Mouse (Mus musculus) CH12.LX (cell line): ENCODE results near the gene Ucp2. TPM values are rescaled to one million over a fixed set of nuclear protein-coding genes. Genes with fewer than 3 reads are reported as not detected.

Experiments used
- DNase-seq: peaks from one replicate; pipeline ENCODE4 v3.0.0-alpha.2; 2013; ENCODE audit errors: extremely low read depth
- H3K27ac ChIP-seq: 2 replicates; pipeline ENCODE4 v1.5.1; 2012; ENCODE audit warnings: low read depth, mild to moderate bottlenecking, control low read depth, moderate library complexity; ENCODE audit not compliant: insufficient read depth
- H3K27me3 ChIP-seq: replicated peaks from 2 replicates; pipeline ENCODE3; 2012; ENCODE audit warnings: inconsistent platforms
- H3K36me3 ChIP-seq, 2 experiments: replicated peaks in 1 of 2; 2 replicates each; pipeline versions ENCODE3 to v1.6.1; 2012; ENCODE audit warnings: inconsistent platforms in 1 of 2, low read length in 1 of 2, mild to moderate bottlenecking in 1 of 2, mixed read lengths in 1 of 2, moderate library complexity in 1 of 2; ENCODE audit not compliant: control insufficient read depth in 1 of 2, insufficient read depth in 1 of 2
- H3K4me1 ChIP-seq, 2 experiments: 2 replicates each; pipeline ENCODE4 v1.6.1; 2012; ENCODE audit warnings: inconsistent platforms in 1 of 2, moderate library complexity in 1 of 2; ENCODE audit not compliant: insufficient read depth in 2 of 2, control insufficient read depth in 1 of 2
- H3K4me2 ChIP-seq: 2 replicates; pipeline ENCODE4 v1.6.1; 2012; ENCODE audit warnings: low read depth, mild to moderate bottlenecking, control low read depth; ENCODE audit not compliant: poor library complexity, insufficient read depth, severe bottlenecking
- H3K4me3 ChIP-seq, 3 experiments: fragments of 150-350 bp in 1 of 3; sonication (generic) in 1 of 3; replicated peaks in 1 of 3; 2 replicates each; pipeline versions ENCODE3 to v1.5.1; 2011 to 2012; ENCODE audit warnings: low read depth in 2 of 3, low read length in 2 of 3, mild to moderate bottlenecking in 2 of 3, moderate library complexity in 2 of 3, control low read depth in 1 of 3, improper control_type of control experiment in 1 of 3, inconsistent platforms in 1 of 3, mixed read lengths in 1 of 3; ENCODE audit not compliant: poor library complexity in 1 of 3
- H3K79me2 ChIP-seq: replicated peaks from 2 replicates; pipeline ENCODE4 v1.6.1; 2012; ENCODE audit warnings: mild to moderate bottlenecking, moderate library complexity; ENCODE audit not compliant: control insufficient read depth, poor library complexity, insufficient read depth, severe bottlenecking; ENCODE audit errors: extremely low read depth
- H3K9ac ChIP-seq: 2 replicates; pipeline ENCODE4 v1.6.1; 2012; ENCODE audit warnings: low read depth, mild to moderate bottlenecking, control low read depth, moderate library complexity; ENCODE audit not compliant: insufficient read depth
- H3K9me3 ChIP-seq: replicated peaks from 2 replicates; pipeline ENCODE3; 2012; ENCODE audit warnings: low read length, inconsistent platforms, mixed read lengths
- CHD2 ChIP-seq: IDR thresholded peaks from 2 replicates; pipeline ENCODE4 v1.6.1; 2011; ENCODE audit warnings: low read length, improper control_type of control experiment
- E2F4 ChIP-seq: IDR thresholded peaks from 2 replicates; pipeline ENCODE4 v1.6.1; 2011; ENCODE audit warnings: low read depth, low read length, improper control_type of control experiment; ENCODE audit not compliant: insufficient replicate concordance
- GABPA ChIP-seq: IDR thresholded peaks from 2 replicates; pipeline ENCODE4 v1.6.1; 2012; ENCODE audit warnings: low read depth, low read length, improper control_type of control experiment, inconsistent platforms; ENCODE audit not compliant: insufficient replicate concordance
- JUND ChIP-seq: conservative IDR thresholded peaks from 2 replicates; pipeline ENCODE4 v1.6.1; 2011; ENCODE audit warnings: low read depth, low read length, improper control_type of control experiment
- PAX5 ChIP-seq: IDR thresholded peaks from 2 replicates; pipeline ENCODE4 v1.6.1; 2012; ENCODE audit warnings: low read length, inconsistent platforms, mixed read lengths
- POLR2AphosphoS2 ChIP-seq: IDR thresholded peaks from 2 replicates; pipeline ENCODE4 v1.6.1; 2011; ENCODE audit warnings: low read depth, low read length, improper control_type of control experiment
- SIN3A ChIP-seq: IDR thresholded peaks from 2 replicates; pipeline ENCODE4 v1.6.1; 2012; ENCODE audit warnings: low read length, improper control_type of control experiment, inconsistent platforms
- TBP ChIP-seq: conservative IDR thresholded peaks from 2 replicates; pipeline ENCODE4 v1.6.1; 2011; ENCODE audit warnings: low read depth, low read length, improper control_type of control experiment
- UBTF ChIP-seq: IDR thresholded peaks from 2 replicates; pipeline ENCODE4 v1.6.1; 2012; ENCODE audit warnings: low read depth, mild to moderate bottlenecking, inconsistent platforms, low read length, improper control_type of control experiment, moderate library complexity
- USF1 ChIP-seq: IDR thresholded peaks from 2 replicates; pipeline ENCODE4 v1.6.1; 2014; ENCODE audit warnings: low read depth, mild to moderate bottlenecking, inconsistent platforms, low read length, improper control_type of control experiment
- ZNF384 ChIP-seq: IDR thresholded peaks from 2 replicates; pipeline ENCODE4 v1.6.1; 2012; ENCODE audit warnings: low read depth, low read length, improper control_type of control experiment, inconsistent platforms
- dilution Hi-C: fragments of 300-500 bp; cut with MboI; formaldehyde crosslinking; loops from 2 replicates; pipeline ENCODE4 v1.14.3; 2020; ENCODE audit warnings: low sequenced_read_pairs; ENCODE audit not compliant: extremely low pct_unique_long_range_greater_than_20kb, extremely low pct_ligation_motif_present
- in situ Hi-C: fragments of 300-500 bp; cut with MboI; formaldehyde crosslinking; loops from 3 replicates; pipeline ENCODE4 v1.14.3; 2019; ENCODE audit warnings: low sequenced_read_pairs, low pct_ligation_motif_present, low pct_unique_long_range_greater_than_20kb, mixed read lengths
- polyA plus RNA-seq: library from polyadenylated mRNA; unstranded; fragments of >175 nt; gene quantifications from 2 replicates; pipeline ENCODE4 v1.2.1, GENCODE M21; 2012; ENCODE audit warnings: low read depth; ENCODE audit not compliant: insufficient read length
- total RNA-seq, 2 experiments: library from RNA; depleted of rRNA; stranded (reverse); fragments of 300-350 nt in 1 of 2; fragments of >200 nt in 1 of 2; gene quantifications; 2 replicates each; pipeline ENCODE4 v1.2.3; 2012 to 2014

Gene Ucp2
- total and polyA plus RNA-seq, 3 experiments, result 131 to 635 (median 131) TPM

- no peak for DNase-seq
- Histone ChIP-seq H3K9ac (no peak overlapping the region), H3K4me1 (peaks cover 0 to 26% of the 10 kb centered on the region in 2 experiments; a peak in 2 of 4 replicates), H3K79me2 (no peaks in the 10 kb centered on the region), H3K4me2 (no peak overlapping the region), H3K27ac (no peak overlapping the region), H3K36me3 (peaks cover 23 to 94% of the 10 kb centered on the region in 2 experiments), H3K4me3 (no peak overlapping the region), H3K27me3 (no peaks in the 10 kb centered on the region), H3K9me3 (no peaks in the 10 kb centered on the region)
- dilution Hi-C loops (no loop called here), in situ Hi-C loops (no loop called here)
- TF ChIP-seq ZNF384 (no peak), JUND (no peak), UBTF (no peak), USF1 (no peak)
Measured at GRCm38 (mm10) chr7:100463757-100464156, 29.4 kb upstream of the Ucp2 start.

DNA sequence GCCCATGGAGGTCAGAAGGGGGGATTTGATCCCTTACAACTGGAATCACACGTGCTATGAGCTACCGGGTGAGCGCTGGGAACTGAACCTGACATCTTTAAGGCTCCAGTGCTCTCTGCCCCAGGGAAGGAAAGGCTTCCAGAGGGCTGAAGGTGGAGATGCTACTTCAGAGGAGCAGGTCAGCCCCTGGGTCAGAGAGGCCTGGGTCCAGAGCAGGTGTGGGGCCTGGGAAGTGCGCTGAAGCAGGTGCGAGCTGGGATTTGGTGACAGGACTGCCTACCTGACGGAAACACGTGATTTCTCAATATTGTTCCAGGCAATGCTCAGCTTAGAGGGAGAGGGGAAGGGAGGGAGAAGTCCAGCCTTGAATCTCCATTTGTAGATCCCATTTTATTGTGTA, 28.9 kb upstream of the Ucp2 start:
- Histone ChIP-seq H3K79me2 (no peaks in the 10 kb centered on the region), H3K36me3 (peaks cover 27 to 94% of the 10 kb centered on the region in 2 experiments), H3K9ac (no peak overlapping the region), H3K4me1 (peaks cover 0 to 23% of the 10 kb centered on the region in 2 experiments; a peak in 2 of 4 replicates), H3K4me2 (no peak overlapping the region), H3K27me3 (no peaks in the 10 kb centered on the region), H3K9me3 (no peaks in the 10 kb centered on the region), H3K4me3 (no peak overlapping the region), H3K27ac (no peak overlapping the region)
- no peak for DNase-seq
- dilution Hi-C loops, result no loop called here
- TF ChIP-seq SIN3A (no peak), USF1 (no peak), CHD2 (no peak)
- in situ Hi-C loops, result no loop called here

DNA sequence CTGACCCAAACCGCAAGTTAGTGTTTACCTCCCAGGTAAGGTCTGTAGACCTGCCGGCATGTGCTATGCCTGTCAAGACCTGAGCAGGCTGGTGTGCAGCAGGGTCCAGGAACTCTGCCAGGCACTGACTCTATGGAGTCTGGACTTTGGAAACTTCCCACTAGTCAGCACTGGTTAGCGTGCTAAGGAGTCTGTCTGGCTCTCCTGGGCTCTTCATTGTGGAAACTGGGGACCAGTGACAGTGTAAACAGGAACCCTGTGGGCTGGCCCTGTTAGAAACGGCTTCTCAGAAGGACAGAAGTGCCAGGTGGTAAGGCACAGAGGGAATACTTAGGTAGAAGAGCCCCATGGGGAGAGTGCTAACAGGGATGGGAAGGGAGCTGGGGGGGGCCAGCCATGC, 27.9 kb upstream of the Ucp2 start:
- dilution Hi-C loops, result no loop called here
- TF ChIP-seq USF1 (no peak), POLR2AphosphoS2 (no peak), PAX5 (no peak), GABPA (no peak), E2F4 (no peak), TBP (no peak)
- Histone ChIP-seq H3K79me2 (no peaks in the 10 kb centered on the region), H3K4me2 (no peak overlapping the region), H3K4me1 (peaks cover 0 to 17% of the 10 kb centered on the region in 2 experiments; a peak in 2 of 4 replicates), H3K36me3 (peaks cover 22 to 92% of the 10 kb centered on the region in 2 experiments), H3K27ac (no peak overlapping the region), H3K27me3 (no peaks in the 10 kb centered on the region), H3K9ac (no peak overlapping the region), H3K9me3 (no peaks in the 10 kb centered on the region), H3K4me3 (no peak overlapping the region)
- no peak for DNase-seq
- in situ Hi-C loops, result no loop called here
